Mouse (Mus musculus): ENCODE data around the gene Dgki. TPM values are rescaled to one million over a fixed set of nuclear protein-coding genes. Genes with fewer than 3 reads are reported as not detected.
A peak's percentile ranks its signal among the peaks of the same experiment; 100 is the strongest.

The Dgki gene
- polyA plus RNA-seq, 1 experiment from 2014 or later = 9.9 TPM

GRCm38 (mm10) chr6:37026343-37027243 is 273.4 kb downstream of the Dgki start:
- Histone ChIP-seq H3K4me2 (replicated peaks) (no peak overlapping the region), H3K27me3 (no peaks in the 10 kb centered on the region), H3K36me3 (peaks cover 10% of the 10 kb centered on the region), H3K9ac (replicated peaks) (no peak overlapping the region), H3K4me1 (0 out of 2 replicates have a peak, but pooled peaks cover 5% of the 10 kb centered on the region), H3K27ac (replicated peaks) (no peak overlapping the region), H3K4me3 (no peak overlapping the region), H3K9me3 (no peaks in the 10 kb centered on the region)
- 64% methylated on average over 8 of the region's 8 CpGs for WGBS
- ATAC-seq (replicated peaks) = no peak

DNA sequence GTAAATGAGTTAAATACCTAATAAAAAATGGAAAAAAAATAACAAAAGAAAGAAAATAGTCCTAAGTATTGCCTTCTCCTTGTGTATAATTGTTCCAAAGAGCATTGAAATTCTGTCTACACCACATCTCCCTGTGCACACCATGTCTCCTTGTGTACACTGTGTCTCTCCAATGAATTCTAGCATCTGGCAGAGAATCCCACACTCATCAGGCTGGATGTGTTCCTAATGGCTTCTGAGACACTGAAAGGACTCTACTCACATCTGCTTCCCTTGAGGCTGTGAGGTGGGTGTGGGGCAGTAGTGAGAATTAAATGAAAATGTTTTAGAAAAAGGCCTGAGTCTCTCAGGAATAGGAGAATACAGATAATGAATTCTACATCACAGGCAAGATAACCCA is 283.9 kb downstream of the Dgki start:
- Histone ChIP-seq H3K36me3 (peaks cover 9% of the 10 kb centered on the region), H3K27ac (replicated peaks) (no peak overlapping the region), H3K4me1 (no peaks in the 10 kb centered on the region), H3K27me3 (no peaks in the 10 kb centered on the region), H3K9me3 (no peaks in the 10 kb centered on the region), H3K4me3 (no peak overlapping the region), H3K4me2 (replicated peaks) (no peak overlapping the region), H3K9ac (replicated peaks) (no peak overlapping the region)
- ATAC-seq (replicated peaks) = no peak

GRCm38 (mm10) chr6:37011597-37011996 is 288.4 kb downstream of the Dgki start:
- Histone ChIP-seq H3K9me3 (no peaks in the 10 kb centered on the region), H3K4me2 (replicated peaks) (no peak overlapping the region), H3K36me3 (peaks cover 5% of the 10 kb centered on the region), H3K4me3 (no peak overlapping the region), H3K9ac (replicated peaks) (no peak overlapping the region), H3K27ac (replicated peaks) (no peak overlapping the region), H3K27me3 (no peaks in the 10 kb centered on the region), H3K4me1 (0 out of 2 replicates have a peak, but pooled peaks cover 4% of the 10 kb centered on the region)
- 93% methylated on average over 2 of the region's 2 CpGs for WGBS
- ATAC-seq (replicated peaks) = no peak

GRCm38 (mm10) chr6:37007573-37007972 is 292.4 kb downstream of the Dgki start:
- no peak overlapping the region for H3K4me2 ChIP-seq (replicated peaks)
- H3K4me3 ChIP-seq = no peak overlapping the region
- WGBS = under 1% methylated on average over 4 of the region's 4 CpGs
- H3K9ac ChIP-seq (replicated peaks) = no peak overlapping the region
- peaks cover 2% of the 10 kb centered on the region for H3K36me3 ChIP-seq
- 0 out of 2 replicates have a peak, but pooled peaks cover 4% of the 10 kb centered on the region for H3K4me1 ChIP-seq
- H3K9me3 ChIP-seq = no peaks in the 10 kb centered on the region
- H3K27me3 ChIP-seq = no peaks in the 10 kb centered on the region
- ATAC-seq (replicated peaks) = 0 out of 2 replicates have a peak, but pooled peaks have one; percentile 16
- no peak overlapping the region for H3K27ac ChIP-seq (replicated peaks)

- H3K4me1 ChIP-seq = 0 out of 2 replicates have a peak, but pooled peaks cover 4% of the 10 kb centered on the region
- H3K36me3 ChIP-seq = no peaks in the 10 kb centered on the region
- H3K9ac ChIP-seq (replicated peaks) = no peak overlapping the region
- no peak for ATAC-seq (replicated peaks)
- WGBS = 95% methylated on average over 3 of the region's 3 CpGs
- H3K9me3 ChIP-seq = no peaks in the 10 kb centered on the region
- H3K4me3 ChIP-seq = no peak overlapping the region
- H3K27ac ChIP-seq (replicated peaks) = no peak overlapping the region
- H3K27me3 ChIP-seq = no peaks in the 10 kb centered on the region
- no peak overlapping the region for H3K4me2 ChIP-seq (replicated peaks)
Measured at GRCm38 (mm10) chr6:37004914-37005313, 295.1 kb downstream of the Dgki start.

GRCm38 (mm10) chr6:37003235-37003634 is 296.7 kb downstream of the Dgki start:
- H3K36me3 ChIP-seq = no peaks in the 10 kb centered on the region
- no peak overlapping the region for H3K4me3 ChIP-seq
- no peak for ATAC-seq (replicated peaks)
- WGBS = 83% methylated on average over 5 of the region's 5 CpGs
- no peaks in the 10 kb centered on the region for H3K27me3 ChIP-seq
- H3K9me3 ChIP-seq = no peaks in the 10 kb centered on the region
- 0 out of 2 replicates have a peak, but pooled peaks cover 4% of the 10 kb centered on the region for H3K4me1 ChIP-seq
- no peak overlapping the region for H3K4me2 ChIP-seq (replicated peaks)
- H3K27ac ChIP-seq (replicated peaks) = no peak overlapping the region
- no peak overlapping the region for H3K9ac ChIP-seq (replicated peaks)

GRCm38 (mm10) chr6:36998942-36999341 is 301.0 kb downstream of the Dgki start:
- H3K4me3 ChIP-seq = no peak overlapping the region
- no peak for ATAC-seq (replicated peaks)
- WGBS = 90% methylated on average over 10 of the region's 10 CpGs

GRCm38 (mm10) chr6:36994329-36994728 is 305.7 kb downstream of the Dgki start:
- H3K27ac ChIP-seq (replicated peaks) = no peak overlapping the region
- no peaks in the 10 kb centered on the region for H3K27me3 ChIP-seq
- no peaks in the 10 kb centered on the region for H3K36me3 ChIP-seq
- ATAC-seq (replicated peaks) = no peak
- WGBS = 88% methylated on average over 5 of the region's 5 CpGs
- H3K4me2 ChIP-seq (replicated peaks) = no peak overlapping the region
- no peak overlapping the region for H3K4me3 ChIP-seq
- H3K9ac ChIP-seq (replicated peaks) = no peak overlapping the region
- no peaks in the 10 kb centered on the region for H3K9me3 ChIP-seq
- H3K4me1 ChIP-seq = no peaks in the 10 kb centered on the region

More at GRCm38 (mm10) chr6:36998942-36999341, 301.0 kb downstream of the Dgki start:
- no peaks in the 10 kb centered on the region for H3K27me3 ChIP-seq
- no peak overlapping the region for H3K27ac ChIP-seq (replicated peaks)
- H3K36me3 ChIP-seq = no peaks in the 10 kb centered on the region
- no peak overlapping the region for H3K4me2 ChIP-seq (replicated peaks)
- H3K4me1 ChIP-seq = no peaks in the 10 kb centered on the region
- no peaks in the 10 kb centered on the region for H3K9me3 ChIP-seq
- H3K9ac ChIP-seq (replicated peaks) = no peak overlapping the region

GRCm38 (mm10) chr6:36990186-36990585 is 309.8 kb downstream of the Dgki start:
- no peaks in the 10 kb centered on the region for H3K4me1 ChIP-seq
- no peaks in the 10 kb centered on the region for H3K27me3 ChIP-seq
- H3K9ac ChIP-seq (replicated peaks) = no peak overlapping the region
- ATAC-seq (replicated peaks) = no peak
- no peak overlapping the region for H3K4me3 ChIP-seq
- 51% methylated on average over 3 of the region's 3 CpGs for WGBS
- no peaks in the 10 kb centered on the region for H3K36me3 ChIP-seq
- H3K9me3 ChIP-seq = no peaks in the 10 kb centered on the region
- H3K27ac ChIP-seq (replicated peaks) = no peak overlapping the region
- H3K4me2 ChIP-seq (replicated peaks) = no peak overlapping the region

DNA sequence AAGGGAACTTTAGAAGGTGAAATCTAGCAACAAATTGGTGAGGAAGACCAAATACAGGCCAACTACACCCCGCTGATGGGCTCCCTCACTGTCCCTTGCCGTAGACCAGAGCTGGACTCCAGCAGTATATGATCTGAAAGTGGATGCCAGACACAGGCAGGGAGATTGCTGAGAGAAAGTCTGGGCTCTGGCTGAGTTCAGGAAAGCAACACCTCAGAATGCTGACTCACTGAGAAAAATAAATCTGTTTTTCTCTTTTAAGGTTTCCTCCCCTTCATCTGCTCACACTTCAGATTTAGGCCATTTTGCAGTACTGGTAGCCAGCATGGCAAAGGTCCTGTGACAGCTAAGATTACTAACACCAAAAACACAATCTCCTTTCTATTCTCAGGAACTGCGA is 311.2 kb downstream of the Dgki start:
- H3K36me3 ChIP-seq = no peaks in the 10 kb centered on the region
- WGBS = 94% methylated on average over 3 of the region's 3 CpGs
- no peak for ATAC-seq (replicated peaks)

GRCm38 (mm10) chr6:36981646-36982045 is 318.3 kb downstream of the Dgki start:
- H3K4me3 ChIP-seq = no peak overlapping the region
- H3K27ac ChIP-seq (replicated peaks) = no peak overlapping the region
- no peaks in the 10 kb centered on the region for H3K9me3 ChIP-seq
- H3K4me1 ChIP-seq = no peaks in the 10 kb centered on the region
- no peaks in the 10 kb centered on the region for H3K27me3 ChIP-seq
- ATAC-seq (replicated peaks) = no peak
- H3K9ac ChIP-seq (replicated peaks) = no peak overlapping the region
- H3K36me3 ChIP-seq = no peaks in the 10 kb centered on the region
- 63% methylated on average over 2 of the region's 2 CpGs for WGBS
- H3K4me2 ChIP-seq (replicated peaks) = no peak overlapping the region

More for the DNA sequence above, 311.2 kb downstream of the Dgki start:
- no peak overlapping the region for H3K4me2 ChIP-seq (replicated peaks)
- no peaks in the 10 kb centered on the region for H3K4me1 ChIP-seq
- no peaks in the 10 kb centered on the region for H3K27me3 ChIP-seq
- H3K9ac ChIP-seq (replicated peaks) = no peak overlapping the region
- H3K27ac ChIP-seq (replicated peaks) = no peak overlapping the region
- no peak overlapping the region for H3K4me3 ChIP-seq
- H3K9me3 ChIP-seq = no peaks in the 10 kb centered on the region

GRCm38 (mm10) chr6:36980475-36980874 is 319.5 kb downstream of the Dgki start:
- no peak overlapping the region for H3K27ac ChIP-seq (replicated peaks)
- H3K4me2 ChIP-seq (replicated peaks) = no peak overlapping the region
- no peaks in the 10 kb centered on the region for H3K4me1 ChIP-seq
- no peaks in the 10 kb centered on the region for H3K36me3 ChIP-seq
- H3K9me3 ChIP-seq = no peaks in the 10 kb centered on the region
- WGBS = 93% methylated on average over 5 of the region's 5 CpGs
- H3K9ac ChIP-seq (replicated peaks) = no peak overlapping the region
- H3K4me3 ChIP-seq = no peak overlapping the region
- no peaks in the 10 kb centered on the region for H3K27me3 ChIP-seq
- no peak for ATAC-seq (replicated peaks)
